Mouse (Mus musculus): ENCODE data around the gene Acox3.
A peak's percentile ranks its signal among the peaks of the same experiment; 100 is the strongest.

Acox3 gene

GRCm38 (mm10) chr5:35582445-35583220, at the start of gene Acox3:
Gene Acox3, plus strand, starts transcription at chr5:35583040.
- DNase-seq (ENCODE audit: low spot score) = peak; percentile 83

- DNase-seq (ENCODE audit: low spot score) = no peak
Observed at GRCm38 (mm10) chr5:35536271-35536670, 46.6 kb upstream of the Acox3 start.

DNA sequence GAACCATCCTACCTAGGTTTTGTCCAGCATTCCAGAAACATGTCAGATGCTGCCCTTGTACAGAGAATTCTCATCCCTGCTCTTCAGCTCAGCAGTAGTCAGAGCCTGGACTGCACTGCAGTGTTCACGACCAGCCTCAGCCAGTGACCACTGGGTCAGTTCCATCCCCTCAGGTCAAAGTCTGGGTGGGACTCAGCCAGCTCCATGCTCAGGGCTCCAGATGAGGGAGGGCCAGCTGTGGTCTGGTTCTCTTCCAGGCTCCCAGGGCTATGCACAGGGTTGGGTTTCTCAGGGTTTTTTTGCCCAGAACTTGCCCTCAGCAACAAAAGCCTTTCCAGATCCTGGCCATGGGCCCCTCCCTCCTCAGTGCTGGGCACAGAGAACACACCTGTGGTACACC, 45.4 kb upstream of the Acox3 start:
- DNase-seq (ENCODE audit: low spot score) = no peak

GRCm38 (mm10) chr5:35538022-35538421, 44.8 kb upstream of the Acox3 start:
- no peak for DNase-seq (ENCODE audit: low spot score)

DNA sequence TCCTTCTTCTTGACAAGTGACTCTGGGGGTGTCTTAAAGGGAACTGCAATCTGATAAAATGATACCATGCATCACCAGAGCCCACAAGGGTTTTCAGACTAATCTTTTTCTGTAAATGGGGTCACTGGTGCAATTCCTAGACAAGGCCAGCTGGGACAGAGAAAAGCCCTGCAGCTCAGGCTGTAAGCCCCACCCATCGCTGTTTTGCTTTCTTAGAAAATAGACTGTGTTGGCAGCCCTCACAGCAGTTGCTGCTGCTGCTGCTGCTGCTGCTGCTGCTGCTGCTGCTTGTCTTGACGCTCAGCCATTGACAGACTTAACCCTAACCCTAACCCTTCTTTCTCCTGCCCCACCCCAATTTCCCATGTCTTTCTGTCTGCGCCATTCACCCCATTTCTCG, 43.3 kb upstream of the Acox3 start:
- no peak for DNase-seq (ENCODE audit: low spot score)

DNA sequence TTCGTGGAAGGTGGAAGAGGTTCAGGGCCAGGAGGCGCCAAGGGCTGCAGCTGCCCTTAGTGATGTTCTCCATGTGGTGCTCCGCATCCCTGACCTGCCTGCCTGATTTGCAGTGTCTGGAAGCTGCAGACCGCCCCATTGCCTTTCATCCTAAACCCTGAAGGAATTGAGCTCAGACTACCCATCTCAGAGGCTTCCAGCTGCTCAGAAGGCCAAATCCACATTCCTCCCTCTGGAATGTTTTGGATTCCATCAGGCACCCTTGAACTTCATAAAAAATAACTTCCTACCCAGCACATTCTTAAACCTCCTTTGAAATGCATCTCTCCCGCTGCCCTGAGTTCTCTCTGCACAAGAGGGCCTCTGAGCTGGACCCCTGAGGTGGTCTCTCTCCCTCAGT, 42.3 kb upstream of the Acox3 start:
- no peak for DNase-seq (ENCODE audit: low spot score)

DNA sequence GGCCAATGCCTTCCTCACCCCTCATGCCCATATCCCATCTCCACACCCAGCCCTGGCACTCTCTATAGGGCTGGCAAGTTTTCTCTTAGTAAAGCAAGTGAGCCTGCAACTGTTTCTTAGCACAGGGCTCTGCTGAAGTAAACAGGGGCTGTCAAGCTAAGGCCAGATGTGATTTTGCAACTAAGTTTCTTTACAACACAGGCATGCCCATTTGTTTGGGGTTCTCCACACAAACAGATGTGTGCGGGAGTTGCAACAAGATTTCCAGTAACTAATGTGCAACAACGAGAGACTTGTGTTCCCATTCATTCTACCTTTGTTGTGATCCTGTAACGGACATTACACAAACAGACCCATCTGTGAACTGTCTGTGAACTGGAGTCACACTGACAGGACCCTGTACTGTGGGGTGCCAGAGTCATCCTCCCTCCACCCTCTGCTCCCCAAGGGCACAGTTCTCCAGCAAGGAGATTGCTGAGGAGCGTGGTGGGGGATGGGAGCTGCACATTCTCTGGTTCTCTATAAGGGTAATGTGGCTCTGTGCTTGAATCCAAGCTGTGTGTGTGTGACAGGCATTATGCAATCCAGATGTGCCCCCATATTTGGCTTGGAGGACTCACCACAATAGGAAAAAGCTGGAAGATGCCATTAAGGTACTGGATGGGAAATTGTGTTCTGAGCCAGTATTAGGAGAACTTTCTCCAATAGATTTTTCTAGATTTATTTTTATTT, 41.6 kb upstream of the Acox3 start:
- no peak for DNase-seq (ENCODE audit: low spot score)

GRCm38 (mm10) chr5:35546127-35546526, 36.7 kb upstream of the Acox3 start:
- DNase-seq (ENCODE audit: low spot score) = no peak

GRCm38 (mm10) chr5:35551855-35552837, 30.7 kb upstream of the Acox3 start:
- DNase-seq (ENCODE audit: low spot score) = no peak

DNA sequence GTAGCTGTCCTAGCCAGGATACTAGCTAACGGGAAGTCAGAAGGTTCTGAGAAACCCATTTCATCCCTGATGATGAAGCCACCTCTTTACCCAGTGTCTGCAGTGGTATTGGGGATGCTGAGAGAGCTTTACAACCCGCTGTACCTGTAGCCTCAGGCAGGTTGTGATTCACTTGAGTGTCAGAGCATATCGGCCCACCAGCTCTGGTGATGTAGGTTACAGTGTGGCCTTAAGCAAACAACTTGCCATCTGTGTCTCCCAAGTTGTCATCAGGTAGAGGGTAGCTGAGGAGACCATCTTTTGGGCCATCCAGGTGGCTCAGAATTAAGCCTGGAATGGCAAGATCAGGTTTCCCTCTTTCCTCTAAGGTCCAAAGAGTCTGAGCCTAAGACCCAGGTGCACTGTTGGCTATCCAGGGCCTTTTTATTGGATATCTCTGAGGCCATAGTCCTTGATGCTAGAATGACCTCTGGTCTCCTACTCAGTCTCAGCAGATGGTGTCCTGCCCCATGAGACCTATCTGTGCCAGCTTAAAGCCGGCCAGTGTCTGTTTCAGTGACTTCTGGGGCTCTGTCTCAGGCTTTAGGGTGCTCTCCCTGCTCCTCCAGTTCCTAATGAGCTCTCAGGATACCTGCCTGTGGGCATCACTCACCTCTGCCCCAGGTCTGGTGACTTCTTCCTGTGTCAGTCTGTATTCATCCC, 29.9 kb upstream of the Acox3 start:
- DNase-seq (ENCODE audit: low spot score) = no peak

DNA sequence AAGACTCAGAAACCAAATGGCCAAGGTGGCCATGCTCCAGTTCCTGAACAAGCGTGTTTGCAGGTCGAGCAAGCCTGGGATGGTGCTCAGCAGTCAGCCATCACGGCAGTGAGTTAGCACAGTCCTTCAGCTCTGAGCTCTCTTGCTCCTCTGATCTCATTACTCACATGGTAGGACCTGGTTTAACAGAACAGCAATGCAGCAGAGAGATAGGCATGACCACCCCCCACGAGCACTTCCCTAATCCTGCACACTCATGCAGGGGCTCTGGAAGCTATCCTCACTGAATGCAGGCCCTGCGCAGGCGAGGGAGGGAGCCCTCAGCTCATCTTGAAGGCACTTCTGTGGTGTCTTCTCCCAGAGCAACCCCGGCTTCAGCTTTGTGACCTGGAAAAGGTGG, 26.4 kb upstream of the Acox3 start:
- DNase-seq (ENCODE audit: low spot score) = no peak

GRCm38 (mm10) chr5:35557946-35558621, 24.8 kb upstream of the Acox3 start:
- DNase-seq (ENCODE audit: low spot score) = no peak

GRCm38 (mm10) chr5:35559447-35559846, 23.4 kb upstream of the Acox3 start:
- no peak for DNase-seq (ENCODE audit: low spot score)

DNA sequence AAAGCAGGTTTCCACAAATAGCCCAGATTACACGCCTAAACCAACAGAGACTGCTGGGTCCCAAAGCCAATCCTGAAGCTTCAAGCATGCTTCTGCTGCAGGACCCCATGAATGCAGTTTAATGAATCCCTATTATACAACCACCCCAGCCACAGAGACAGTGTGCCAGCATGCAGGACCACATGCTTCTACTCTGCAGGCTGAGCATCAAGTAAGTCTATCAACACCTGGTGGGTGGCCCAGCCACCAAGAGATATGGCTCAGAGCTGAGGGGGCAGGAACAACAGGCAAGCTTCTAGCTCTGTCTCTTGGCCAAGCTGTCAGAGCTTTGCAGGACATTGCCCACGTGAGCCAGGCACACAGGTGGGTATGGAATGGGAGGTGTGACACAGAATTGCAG, 20.2 kb upstream of the Acox3 start:
- no peak for DNase-seq (ENCODE audit: low spot score)

- peak; percentile 61 for DNase-seq (ENCODE audit: low spot score)
Observed at GRCm38 (mm10) chr5:35563449-35563848, 19.4 kb upstream of the Acox3 start.

DNA sequence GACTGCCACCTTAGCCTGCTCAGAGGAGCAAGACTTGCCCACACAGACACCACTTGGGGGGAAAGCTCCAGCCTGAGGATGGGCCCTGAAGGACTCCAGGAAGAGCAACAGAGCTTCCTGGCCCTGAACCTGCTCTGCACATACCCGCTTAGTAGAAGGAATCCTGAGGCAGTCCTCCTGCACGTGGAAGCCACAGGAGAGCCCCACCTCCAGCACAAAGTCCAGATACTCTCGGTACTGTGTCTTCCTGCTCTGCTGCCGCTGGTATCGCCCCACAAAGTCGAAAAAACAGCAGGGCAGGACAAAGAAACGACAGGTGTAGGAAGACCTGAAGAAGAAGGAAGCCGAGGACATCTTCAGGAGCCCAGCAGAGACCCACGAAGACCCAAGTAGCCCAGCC, 17.6 kb upstream of the Acox3 start:
- DNase-seq (ENCODE audit: low spot score) = no peak

DNA sequence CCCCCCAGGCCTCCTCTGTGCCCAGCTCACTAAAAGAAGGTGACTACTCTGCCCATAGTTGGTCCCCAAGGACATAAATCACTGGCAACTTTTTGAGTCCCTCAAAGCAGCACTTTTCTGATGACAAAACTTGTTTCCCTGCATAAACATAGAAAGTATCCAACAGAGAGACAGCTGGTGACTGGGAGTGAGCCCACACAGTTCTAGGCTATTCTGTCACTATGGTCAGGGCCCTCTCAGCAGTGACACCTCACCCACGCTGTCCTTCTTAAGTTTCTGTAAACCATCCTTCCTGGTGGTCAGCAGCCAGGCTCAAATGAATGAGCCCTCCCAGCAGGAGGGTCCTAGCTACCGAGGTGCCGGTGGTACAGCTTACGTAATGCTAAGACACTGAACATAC, 16.2 kb upstream of the Acox3 start:
- DNase-seq (ENCODE audit: low spot score) = no peak

DNA sequence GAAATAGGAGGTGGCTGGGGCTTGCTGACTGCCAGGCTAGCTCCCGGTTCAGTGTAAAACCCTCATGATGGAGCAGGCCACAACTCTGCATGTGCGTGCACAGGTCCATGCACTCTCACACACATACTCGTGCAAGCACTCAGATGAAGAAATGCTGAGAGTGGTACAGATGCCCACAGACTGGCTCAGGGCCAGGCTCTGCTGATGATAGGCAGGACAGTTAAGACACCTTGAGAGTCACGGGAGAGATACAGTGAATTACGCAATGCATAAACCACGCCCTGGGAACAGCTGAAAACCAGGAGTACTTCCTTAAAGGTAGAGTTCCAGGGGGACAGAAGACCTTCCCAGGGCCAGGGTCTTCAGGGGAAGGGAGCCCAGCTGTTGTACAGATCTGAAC, 11.3 kb upstream of the Acox3 start:
- DNase-seq (ENCODE audit: low spot score) = no peak

DNA sequence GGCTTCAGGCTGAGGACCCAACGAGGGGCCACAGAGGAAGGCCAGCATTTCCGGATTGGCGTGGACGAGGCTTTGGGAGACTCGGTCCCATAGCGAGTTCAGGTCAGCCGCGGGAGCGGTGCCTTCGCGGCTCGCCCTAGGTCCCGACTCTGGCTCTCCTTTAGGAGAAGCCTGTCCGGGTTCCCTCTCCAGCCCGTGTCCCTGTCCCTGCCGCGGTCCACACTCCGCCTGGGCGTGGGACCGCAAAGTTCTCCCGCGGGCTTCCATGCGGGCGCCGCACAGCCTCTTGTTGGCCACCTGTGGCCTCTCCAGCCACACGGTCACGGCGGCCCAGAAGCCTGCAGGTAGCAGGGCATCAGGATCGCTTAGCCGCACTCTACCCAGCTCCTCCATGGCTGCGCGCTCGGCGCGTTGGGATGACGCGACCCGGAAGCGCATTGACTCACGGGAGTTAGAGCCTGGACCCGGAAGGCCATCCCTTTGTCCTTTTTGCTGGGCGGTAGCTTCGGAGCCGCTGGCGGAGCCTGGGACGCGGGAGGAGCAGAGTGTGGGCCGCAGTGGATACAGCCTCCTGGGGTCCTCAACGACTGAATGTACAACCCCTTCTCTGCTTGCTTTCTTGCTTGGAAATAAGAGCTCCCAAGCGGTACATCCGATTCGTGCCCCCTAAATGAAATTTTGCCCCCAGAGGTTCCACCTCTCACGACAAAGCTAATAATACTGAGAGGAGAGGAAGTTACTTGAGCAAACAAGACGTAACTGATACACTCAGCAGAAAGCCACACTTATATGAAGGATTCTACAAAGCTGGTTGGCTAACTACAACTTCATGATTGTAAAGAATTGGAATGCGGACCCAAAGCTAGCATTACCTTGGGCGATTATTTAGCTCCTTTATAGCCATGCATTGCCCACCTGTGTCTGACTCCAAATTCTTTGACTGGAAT, 7.9 kb upstream of the Acox3 start, which contains the start of gene Trmt44:
Trmt44 (minus strand) TSS at position 418 of the 947 bp plus-strand sequence.
- peak; percentile 86 for DNase-seq (ENCODE audit: low spot score)
